Mouse (Mus musculus): ENCODE results near the gene Tedc1.

Gene Tedc1

DNA sequence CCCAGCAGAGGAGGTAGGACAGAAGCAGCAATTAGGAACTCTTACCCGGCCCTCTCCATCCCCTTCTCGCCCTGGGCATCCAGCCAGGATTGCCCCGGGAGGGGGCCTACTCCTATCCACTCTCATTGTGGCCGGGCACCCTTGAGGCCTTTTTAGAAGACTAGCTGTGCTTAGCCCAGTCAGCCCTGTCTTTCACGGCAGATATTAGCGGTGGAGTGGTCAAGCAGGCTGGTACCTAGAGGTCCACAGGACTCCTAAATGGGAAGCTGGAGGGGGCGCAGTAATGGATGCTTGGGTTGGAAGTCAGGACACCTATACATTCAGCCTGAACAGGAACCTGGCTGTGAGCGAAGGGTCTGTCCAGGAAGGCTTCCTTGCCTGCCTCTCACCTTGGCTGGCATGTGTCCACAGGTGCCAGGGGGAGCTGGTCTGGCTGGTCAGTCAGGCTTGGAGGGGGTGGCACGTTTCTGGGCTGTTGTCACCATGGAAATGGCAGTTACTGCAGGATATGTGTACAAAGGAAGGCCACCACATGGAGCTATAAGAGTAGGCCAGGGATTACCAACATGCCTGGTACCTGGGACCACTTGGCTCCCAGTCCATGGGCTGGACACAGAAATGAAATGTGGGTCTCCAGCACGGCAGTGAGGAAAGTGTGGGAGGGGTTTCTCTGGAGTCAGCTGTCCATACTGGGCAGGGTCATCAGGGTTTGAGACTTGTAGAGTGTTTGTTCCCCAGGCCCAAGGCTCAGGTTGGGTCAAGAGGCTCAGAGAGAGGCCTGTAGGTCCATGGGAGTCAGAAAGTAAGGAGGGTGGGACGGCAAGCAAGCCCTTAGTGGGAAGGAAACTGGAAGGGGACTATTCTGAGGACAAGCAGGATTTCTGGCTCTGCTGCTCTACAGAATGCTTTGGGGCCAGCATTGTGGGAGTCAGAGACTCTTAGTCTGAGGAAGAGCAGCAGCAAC, 17.0 kb upstream of the Tedc1 start:
- DNase-seq (ENCODE audit: low spot score in 2 of 2): no peak

DNA sequence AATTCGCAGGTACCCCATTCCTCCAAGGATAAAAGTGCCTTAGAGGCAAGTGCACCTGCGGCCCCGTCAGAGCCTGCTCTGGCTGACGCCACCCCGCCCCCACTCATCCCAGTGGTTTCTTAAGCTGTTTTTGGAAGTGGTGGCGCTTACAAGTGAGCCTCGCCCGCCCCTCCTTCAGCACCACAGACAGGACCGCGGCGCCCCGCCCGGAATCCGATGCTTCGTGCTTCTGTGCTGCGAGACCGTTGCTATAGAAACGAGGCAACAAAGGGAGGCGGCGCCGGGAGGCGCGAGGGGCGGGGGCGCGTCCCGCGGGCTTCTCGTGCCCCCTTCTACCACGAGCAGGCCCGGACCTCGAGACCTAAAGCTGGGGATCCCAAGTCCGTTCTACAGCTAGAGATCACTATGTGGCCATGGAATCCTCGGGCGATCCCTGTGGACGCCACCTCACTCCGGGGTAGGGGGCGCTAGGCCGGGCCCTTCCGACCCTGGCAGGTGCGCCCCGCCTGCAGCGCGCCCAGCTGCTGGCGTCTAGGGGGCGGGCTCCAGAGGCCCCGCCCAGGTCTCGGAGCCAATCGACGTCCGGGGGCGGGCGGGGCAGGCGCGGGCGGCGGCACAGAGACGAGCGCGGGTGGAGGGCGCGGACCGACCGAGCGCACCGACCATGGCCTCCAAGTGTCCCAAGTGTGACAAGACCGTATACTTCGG, 16.2 kb upstream of the Tedc1 start, which contains the start of gene Crip2:
Gene Crip2 (plus strand): TSS at position 329 of the 708 bp plus-strand sequence.
- peak; percentile 92 to 93 for DNase-seq (ENCODE audit: low spot score in 2 of 2)

DNA sequence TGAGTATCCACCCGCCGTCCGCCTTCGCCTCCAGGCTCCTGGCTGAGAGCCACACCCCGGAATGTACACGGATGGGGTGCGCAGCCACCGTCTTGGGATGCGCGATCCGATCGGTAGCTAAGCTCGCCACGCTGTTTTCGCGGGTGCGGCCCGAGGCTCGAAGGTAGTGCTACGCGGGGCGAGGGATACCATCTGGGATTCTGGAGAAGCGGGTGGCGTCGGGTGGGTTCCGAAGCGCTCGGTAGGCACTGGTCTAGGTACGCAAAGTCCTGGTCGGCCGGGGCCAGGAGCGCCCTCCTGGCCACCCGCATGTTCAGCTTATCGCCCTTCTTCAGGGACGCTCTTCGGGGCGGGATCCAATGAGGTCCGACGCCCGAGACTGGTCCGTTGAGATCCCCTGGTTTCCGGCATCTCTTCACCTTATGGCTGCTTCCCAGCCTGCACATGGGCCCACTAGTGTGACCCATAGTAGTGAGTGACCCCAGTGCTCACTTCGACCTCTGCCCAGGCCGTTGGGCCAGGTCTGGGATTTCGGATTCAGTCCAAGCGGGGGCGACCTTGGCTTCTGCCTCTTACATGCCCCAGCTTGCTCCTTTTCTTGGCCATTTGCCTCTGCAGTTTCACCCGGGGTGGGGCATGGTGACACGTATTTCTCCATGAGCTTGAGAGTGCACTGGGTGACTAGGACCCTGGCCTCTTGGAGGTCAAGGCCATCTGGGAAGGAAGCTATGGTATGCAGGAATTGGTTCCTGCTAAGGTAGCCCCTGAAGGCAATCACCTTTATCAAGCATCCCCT, 15.4 kb upstream of the Tedc1 start:
- no peak for DNase-seq (ENCODE audit: low spot score in 2 of 2)

DNA sequence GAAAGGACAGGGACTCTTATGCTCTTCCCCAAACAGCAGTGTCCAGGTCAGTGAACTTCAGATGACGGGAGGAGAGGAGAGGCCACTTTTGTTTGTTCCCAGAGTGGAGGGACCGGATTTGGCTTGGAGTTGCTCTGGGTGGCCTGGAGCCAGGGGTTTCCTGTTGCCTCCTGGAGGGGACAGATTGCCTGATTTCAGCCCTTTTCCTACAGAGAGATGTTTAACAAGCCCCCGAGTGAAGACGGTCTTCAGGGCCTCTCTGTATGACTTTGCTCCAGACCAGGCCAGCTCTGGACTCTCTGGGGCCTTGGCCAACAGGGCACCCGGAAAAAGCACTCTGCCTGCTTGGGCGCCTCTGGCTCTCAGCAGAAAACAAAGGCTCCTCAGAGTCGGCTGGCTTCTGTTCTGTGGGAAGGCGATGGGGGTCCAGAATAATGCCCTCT, 14.7 kb upstream of the Tedc1 start:
- DNase-seq (ENCODE audit: low spot score in 2 of 2): no peak

DNA sequence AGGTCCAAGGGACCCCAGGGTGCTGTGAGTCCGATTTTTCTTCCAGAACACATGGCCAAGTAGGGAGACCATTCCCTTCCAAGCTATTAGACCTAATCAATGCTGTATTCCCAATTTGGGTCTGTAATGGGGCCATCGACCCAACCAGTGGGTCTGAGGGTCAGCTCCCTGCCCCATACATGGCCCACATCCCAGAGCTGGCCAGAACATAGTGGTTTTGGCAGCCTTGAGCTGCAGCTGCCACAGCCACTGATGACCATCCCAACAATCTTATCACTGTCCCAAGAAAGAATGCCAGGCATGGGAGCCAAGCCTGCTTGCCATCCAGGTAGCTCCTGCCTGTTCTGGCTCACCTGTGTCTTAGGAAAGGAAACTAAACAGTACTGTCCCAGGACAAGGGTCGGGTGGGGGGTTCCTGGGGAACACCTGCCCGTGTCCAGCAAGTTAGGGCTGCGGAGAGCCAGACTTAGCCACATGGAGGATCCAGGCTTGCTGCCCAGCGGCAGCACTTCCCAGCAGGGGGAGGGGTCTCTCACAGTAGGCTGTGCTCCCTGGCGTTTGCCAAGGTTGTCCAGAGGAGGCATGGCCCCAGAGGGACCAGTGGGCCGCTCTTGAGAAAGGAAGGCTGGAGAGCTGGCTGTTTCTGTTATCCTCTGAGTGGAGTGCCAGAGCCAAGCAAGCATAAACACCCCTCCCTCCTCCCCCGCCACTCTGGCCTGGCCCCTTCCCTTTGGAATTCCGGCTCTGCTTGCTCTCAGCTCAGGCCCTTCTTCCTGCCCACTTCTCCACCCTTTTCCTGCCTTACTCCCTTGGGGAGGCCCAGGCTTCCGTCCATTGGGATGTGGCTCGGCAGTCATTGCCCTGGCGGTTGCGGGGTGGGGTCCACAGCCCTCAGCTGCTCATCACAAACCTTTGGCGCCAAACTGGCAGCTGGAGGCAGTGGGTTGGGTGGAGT, 13.9 kb upstream of the Tedc1 start:
- peak in 1 of 2 experiments; percentile 46 for DNase-seq (ENCODE audit: low spot score in 2 of 2)

DNA sequence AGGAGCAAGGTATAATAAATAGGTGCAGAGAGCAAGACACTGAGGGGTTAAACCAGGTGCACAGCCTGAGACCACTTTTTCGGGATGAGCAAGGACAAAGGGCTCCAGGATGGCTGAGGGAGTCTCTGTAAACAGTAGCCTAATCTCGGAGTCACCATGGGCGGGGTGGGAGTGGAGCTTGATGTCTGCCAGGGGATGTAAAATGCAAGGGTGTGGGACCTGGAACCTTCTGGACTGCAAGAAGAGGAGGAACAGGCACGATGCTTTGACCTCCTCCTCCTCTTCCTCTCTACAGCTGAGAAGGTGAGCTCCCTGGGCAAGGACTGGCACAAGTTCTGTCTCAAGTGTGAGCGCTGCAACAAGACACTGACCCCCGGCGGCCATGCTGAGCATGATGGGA, 13.1 kb upstream of the Tedc1 start:
- no peak for DNase-seq (ENCODE audit: low spot score in 2 of 2)

DNA sequence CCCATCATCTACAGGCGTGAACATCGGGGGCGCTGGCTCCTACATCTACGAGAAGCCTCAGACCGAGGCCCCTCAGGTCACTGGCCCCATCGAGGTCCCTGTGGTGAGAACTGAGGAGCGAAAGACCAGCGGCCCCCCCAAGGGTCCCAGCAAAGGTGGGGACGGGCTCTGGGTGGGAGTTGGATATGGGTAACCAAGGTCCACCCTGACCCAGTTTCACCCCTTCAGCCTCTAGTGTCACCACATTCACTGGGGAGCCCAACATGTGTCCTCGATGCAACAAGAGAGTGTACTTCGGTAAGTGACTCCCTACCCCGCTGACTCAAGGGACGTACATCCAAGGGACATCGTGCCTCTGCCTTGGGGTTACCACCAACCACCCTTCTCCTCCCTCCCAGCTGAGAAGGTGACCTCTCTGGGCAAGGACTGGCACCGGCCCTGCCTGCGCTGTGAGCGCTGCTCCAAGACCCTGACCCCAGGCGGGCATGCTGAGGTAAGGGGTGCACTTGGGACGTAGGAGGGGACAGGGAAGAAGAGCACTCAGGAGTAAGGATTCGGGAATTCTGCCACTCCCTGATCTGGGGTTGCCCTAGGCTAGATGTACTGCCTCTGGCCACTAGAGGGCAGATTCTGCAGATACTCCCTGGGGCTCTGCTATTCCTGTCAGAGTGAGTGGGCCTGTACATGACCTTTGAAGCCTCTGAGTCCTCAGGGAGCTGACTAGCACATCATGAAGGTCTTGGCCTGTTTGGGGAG, 12.0 kb upstream of the Tedc1 start:
- DNase-seq (ENCODE audit: low spot score in 2 of 2): no peak

DNA sequence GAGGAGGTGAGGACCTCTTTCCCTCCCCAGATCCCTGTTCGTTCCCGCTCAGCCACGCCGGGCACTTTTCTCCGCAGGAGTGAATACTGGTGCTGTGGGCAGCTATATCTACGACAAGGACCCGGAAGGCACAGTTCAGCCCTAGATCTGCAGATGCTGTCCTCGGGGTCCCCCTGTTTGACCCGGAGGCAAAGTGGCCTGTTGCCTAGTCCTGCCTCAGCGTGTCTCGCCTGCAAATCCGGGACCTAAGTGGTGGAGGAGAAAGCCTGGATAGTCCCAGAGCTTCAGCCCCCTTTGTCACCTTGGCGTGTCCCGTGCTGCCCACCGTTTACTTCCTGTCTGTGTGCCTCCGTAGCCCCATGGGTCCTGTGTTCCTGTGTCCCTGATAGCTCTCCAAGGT, 11.3 kb upstream of the Tedc1 start:
- no peak for DNase-seq (ENCODE audit: low spot score in 2 of 2)

DNA sequence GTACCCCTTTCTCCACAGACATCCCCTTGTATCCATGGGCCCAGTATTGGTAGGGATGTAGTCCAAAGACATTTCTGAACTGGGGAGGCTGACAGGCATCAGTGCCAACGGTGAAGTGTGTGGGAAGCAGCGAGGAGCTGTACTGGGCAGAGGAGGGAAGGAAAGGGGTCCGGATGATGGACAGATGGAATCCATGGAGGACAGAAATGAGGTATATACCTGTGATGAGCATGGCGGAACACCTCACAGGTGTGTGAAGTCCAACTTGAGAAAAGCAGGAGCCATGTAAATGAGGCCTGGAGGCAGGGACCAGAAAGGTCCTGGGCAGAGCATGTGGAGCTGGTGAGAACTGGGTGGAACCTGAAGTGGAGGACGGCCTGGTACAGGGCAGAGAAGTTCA, 10.6 kb upstream of the Tedc1 start:
- no peak for DNase-seq (ENCODE audit: low spot score in 2 of 2)

DNA sequence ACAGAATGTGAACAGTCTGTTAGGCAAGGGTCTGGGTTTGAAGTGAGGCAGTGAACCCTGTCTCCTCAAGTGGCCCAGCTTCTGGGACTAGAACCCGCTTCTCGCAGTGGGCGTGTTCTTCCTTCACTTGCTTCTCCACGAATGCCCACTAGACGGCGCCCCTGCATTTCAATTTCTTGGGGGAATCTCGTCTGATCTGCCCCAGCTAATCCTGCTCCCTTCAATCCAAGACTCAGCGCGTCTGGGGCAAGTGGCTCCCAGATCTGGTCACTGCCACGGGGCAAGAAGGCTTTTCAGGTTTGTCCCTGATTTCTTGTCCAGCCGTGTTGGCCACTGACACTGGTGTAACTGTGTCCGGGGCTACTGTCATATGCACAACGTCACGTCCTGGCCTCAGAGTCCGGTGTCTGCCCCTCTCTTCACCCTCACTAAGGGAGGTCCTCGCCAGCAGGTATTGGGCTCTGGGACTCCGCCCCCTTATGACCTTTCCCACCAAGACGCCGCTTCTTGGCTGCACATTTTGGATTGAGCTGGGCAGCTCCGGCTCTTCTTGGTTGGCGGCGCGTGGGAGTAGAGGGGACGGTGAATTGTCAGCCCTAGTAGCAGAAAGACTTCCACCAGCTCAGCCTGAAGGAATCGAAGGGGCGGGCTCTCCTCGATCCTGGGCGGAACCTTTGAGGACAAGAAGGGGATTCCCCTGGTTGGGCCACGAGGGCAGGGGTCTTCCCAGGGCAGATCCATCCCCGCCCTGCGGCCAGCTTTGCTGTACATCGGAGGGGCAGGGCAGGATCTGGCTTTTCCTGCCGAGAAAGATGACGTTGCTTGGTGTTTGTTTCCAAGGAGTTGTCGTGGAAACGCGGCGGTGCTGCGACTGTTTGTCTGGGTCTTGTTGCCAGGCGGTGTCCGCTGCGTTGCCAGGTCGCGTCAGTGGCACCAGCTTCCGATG, 9.8 kb upstream of the Tedc1 start, which contains the start of gene Crip1:
Gene Crip1 (plus strand): TSS at position 205 of the 946 bp plus-strand sequence.
- peak; percentile 82 to 84 for DNase-seq (ENCODE audit: low spot score in 2 of 2)

DNA sequence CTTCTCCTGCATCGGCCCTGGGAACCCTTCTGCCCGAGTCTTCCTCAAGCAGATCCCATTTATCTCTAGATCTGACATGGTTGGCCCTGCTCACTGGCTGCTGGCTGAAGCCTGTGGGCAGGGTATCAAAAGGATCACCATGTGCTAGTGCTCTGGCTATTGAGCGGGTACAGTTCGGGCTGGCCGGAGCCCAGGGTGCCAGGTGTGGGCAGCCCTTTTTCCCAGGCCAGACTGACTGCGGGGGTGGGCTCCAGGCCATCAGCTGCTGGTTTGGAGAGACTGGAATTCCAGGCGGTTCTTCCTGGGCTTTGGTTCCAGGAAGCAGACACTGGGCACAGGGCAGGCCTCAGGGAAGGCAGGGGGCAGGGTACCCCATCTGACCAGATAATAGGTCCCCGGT, 8.7 kb upstream of the Tedc1 start:
- no peak for DNase-seq (ENCODE audit: low spot score in 2 of 2)

DNA sequence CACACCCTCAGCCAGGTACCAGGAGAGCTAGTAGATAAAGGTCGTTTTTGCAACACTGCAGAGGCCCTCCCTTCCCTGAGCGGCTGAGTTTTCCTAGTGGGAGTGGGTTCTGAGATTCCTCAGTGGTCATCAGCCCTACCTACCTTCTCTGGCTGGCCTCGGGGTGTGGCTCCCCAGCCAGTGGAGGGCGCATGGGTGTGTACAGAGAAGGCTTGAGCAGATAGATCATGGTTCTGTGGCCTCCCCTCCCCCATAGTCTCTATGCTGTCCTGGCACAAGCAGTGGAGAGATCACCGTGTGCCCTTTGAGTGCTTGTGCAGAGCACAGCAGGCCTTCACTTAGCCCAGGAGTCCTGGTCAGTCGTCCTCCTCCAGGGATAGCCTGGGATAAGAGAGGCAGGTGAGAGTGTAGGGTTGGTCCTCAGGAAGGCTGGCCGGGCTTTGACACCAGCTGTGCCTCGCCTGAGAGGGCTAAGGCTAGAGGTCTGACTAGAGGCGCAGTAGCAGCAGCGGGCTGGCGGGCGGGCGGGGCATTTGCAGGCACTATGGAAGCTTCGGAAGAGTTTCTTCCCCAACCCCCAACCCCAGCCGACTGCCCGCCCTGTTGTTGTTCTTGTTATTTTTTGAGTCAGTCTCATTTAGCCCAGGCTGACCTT, 7.7 kb upstream of the Tedc1 start:
- DNase-seq (ENCODE audit: low spot score in 2 of 2): no peak

DNA sequence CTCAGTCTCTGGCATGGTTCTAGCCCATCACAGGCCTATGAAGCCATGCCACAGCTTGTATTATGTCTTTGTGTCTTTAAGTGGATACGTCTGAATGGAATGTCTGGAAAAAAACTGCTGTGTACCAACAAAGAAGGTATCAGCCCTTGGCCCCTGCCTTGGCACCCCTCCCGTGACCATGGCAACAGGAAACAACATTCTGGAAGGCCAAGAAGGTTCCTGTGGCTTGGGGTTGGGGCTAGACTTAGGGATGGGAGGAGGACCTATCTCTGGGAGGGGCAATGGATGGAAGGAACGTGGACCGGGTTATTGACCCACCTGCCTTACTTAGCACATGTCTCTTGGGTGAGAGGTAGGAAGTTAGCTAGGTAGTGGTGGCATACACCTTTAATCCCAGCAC, 6.9 kb upstream of the Tedc1 start:
- DNase-seq (ENCODE audit: low spot score in 2 of 2): no peak

DNA sequence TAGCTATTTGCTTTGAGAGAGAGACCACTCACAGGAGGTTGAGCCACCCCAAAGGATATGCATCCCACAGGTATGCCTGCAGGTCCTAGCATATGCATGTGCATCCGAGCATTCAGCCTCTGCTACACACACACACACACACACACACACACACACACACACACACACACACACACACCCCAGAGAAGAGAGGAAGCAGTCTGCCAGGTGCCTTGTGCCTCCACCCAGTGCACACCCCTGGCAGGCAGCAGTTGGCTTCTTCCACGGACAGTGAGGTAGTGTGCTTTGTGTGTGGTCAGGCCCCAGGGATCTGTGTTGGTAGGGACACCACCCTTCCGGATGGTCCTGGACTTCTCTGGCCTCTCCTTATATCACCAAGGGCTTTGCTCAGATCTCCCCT, 6.3 kb upstream of the Tedc1 start:
- DNase-seq (ENCODE audit: low spot score in 2 of 2): no peak

DNA sequence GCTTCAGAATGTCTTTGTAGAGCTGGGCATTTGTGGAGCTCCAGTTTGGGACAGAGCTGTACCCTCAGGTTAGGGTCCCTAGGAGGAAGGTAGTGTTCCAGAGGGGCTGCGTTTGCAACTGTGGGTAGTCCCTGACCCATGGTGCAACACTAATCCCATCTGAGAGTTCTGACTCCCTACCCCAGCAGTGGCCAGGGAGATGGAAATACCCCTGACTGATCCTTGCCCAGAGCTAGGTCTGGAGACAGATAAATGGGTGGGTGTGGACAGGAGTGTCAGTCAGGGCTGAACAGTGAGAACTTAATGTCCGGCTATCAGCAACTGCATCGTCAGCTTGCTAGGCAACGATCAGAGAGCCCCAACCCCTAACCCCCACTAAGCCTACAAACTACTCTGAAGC, 5.6 kb upstream of the Tedc1 start:
- DNase-seq (ENCODE audit: low spot score in 2 of 2): no peak

DNA sequence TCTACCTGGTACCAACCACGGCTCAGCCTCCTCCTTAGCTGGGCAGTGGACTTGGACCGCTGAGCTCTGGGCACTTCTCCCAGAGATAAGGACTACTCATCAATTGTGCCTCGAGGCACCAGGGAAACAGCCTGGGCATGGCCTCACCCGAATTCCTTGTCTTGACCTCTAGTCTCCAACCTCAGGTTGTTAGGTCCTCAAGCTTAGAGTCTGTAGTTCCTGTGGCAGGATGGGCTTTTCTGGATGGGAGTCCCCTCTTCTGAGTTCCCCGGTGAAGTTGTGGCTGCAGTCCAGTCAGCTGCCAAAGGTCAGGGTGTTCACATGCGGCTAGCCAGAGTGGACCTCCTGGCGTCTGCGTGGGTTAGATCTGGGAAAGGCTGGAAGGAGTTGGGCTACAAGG, 5.2 kb upstream of the Tedc1 start:
- no peak for DNase-seq (ENCODE audit: low spot score in 2 of 2)

DNA sequence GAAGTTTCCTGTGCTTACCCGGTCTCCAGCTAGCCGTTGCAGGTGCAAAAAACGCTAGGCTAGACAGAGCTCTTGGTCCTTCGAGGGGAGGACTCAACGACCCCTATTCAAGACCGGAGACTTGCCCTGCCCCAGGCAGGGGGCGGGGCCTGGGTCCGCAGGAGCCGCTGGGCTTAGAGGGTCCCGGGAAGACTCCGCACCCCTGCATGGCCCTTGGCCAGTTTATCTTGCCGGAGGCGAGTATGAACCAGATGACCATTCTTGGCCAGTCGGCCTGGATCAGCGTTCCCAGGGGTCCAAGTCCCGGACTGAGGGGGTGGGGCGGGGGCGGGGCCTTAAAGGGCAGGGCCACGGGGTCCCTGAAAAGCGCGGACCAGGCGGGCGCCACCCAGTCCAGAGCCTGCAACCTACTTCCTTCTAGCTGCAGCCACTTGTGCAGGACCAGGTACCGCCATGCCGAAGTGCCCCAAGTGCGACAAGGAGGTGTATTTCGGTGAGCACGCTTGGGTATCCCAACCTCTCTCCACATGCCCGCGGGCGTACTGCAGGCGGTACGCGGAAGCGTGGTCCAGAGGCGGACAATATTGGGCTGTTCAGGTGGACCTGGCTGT, 4.5 kb upstream of the Tedc1 start:
- no peak for DNase-seq (ENCODE audit: low spot score in 2 of 2)

DNA sequence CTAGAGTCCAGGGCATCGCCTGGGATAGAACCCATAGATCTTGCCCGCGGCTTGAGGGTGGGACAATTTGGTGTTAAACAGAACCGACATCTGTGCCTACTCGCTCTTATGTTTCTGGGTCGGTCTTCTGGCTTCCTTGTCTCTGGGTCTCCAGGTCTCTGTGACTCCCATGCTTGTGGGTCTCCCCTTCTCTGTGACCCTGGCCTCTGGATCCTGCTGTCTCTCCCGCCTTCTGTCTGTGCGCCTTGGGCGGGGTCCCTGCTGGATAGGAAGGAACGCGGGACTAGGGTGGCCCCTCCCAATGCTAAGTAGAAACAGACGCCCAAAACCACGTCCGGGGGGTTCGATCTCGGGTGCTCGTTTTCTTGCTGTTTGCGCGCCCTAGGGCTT, 4.0 kb upstream of the Tedc1 start:
- no peak for DNase-seq (ENCODE audit: low spot score in 2 of 2)

All from frontal cortex, postnatal 14 days (tissue).